Mouse (Mus musculus) stomach, embryonic 14.5 days (tissue): ENCODE measurements around the gene Vmn1r132. TPM values are rescaled to one million over a fixed set of nuclear protein-coding genes. Genes with fewer than 3 reads are reported as not detected.
"Not testable (repeated sequence)": the region's sequence is repeated elsewhere in the genome, so short reads cannot be mapped to it uniquely, and the experiment has no call there.

Experiments
- ATAC-seq: fragments of 200-750 bp; cut with Nextera tagmentation; 2 replicates; pipeline ENCODE4 v1.8.0; 2017; ENCODE audit warnings: low read depth, moderate TSS enrichment; ENCODE audit not compliant: insufficient number of reproducible peaks, insufficient read depth, low FRiP score
- H3K27ac ChIP-seq: fragments of 300-500 bp; sonication (generic); 2 replicates; pipeline ENCODE4 v1.5.1; 2014; ENCODE audit warnings: mild to moderate bottlenecking, low read length, moderate library complexity, mixed read lengths
- H3K27me3 ChIP-seq: fragments of 300-500 bp; sonication (generic); 2 replicates; pipeline ENCODE4 v1.6.1; 2014; ENCODE audit warnings: low read length, control low read depth, mixed read lengths; ENCODE audit not compliant: control insufficient read depth, insufficient read depth
- H3K36me3 ChIP-seq: fragments of 300-500 bp; sonication (generic); 2 replicates; pipeline ENCODE4 v1.6.1; 2014; ENCODE audit warnings: mild to moderate bottlenecking, control low read depth, low read length, moderate library complexity, mixed read lengths; ENCODE audit not compliant: control insufficient read depth, insufficient read depth
- H3K4me1 ChIP-seq: fragments of 300-500 bp; sonication (generic); 2 replicates; pipeline ENCODE4 v1.6.1; 2014; ENCODE audit warnings: low read length, control low read depth, mixed read lengths; ENCODE audit not compliant: control insufficient read depth, insufficient read depth
- H3K4me2 ChIP-seq: fragments of 300-500 bp; sonication (generic); replicated peaks from 2 replicates; pipeline ENCODE4 v1.6.1; 2014; ENCODE audit warnings: low read depth, low read length, control low read depth
- H3K4me3 ChIP-seq: fragments of 300-500 bp; sonication (generic); 2 replicates; pipeline ENCODE4 v1.5.1; 2014; ENCODE audit warnings: low read depth, low read length, control low read depth
- H3K9ac ChIP-seq: fragments of 300-500 bp; sonication (generic); replicated peaks from 2 replicates; pipeline ENCODE4 v1.6.1; 2014; ENCODE audit warnings: low read depth, mild to moderate bottlenecking, control low read depth, low read length, moderate library complexity, mixed read lengths
- H3K9me3 ChIP-seq: fragments of 300-500 bp; sonication (generic); 2 replicates; pipeline ENCODE4 v1.6.1; 2016; ENCODE audit warnings: low read depth, low read length, control low read depth; ENCODE audit not compliant: control insufficient read depth
- WGBS: fragments of 180-500 bp; shearing (Covaris S2); extraction: QIAGEN DNeasy Blood & Tissue Kit; methylation state at CpG from one replicate; pipeline ENCODE4 v1.1.7; 2014; 5-methylcytosine and 5-hydroxymethylcytosine counted together
- polyA plus RNA-seq: library from polyadenylated mRNA; unstranded; fragments of >200 nt; fragmentation: Nextera tagmentation; extraction: Ambion mirVana; gene quantifications from 2 replicates; pipeline ENCODE4 v1.2.1, GENCODE M21; 2014

The Vmn1r132 gene
- polyA plus RNA-seq: not detected in 2 replicates

DNA sequence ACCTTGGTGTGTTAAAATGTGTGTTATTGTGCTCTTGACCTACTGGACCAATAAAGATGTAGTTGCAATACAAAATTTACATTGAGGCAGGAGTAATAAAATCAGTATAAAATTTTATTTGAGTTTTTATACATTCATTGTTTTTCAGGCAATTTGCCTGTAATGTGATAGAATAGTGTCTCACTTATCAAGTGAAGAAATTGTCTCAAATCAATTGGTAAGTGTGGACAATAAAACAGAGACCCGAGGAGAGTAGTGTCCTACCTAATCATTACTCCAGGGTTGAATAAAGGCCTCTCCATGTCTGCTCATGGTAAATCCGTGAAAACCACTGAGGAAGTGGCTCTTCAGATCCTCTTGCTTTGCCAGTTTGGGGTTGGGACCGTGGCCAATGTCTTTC is at the start of gene Vmn1r132:
Vmn1r132 (plus strand) TSS at position 301 of the 400 bp plus-strand sequence.
- not testable (repeated sequence) for H3K9me3 ChIP-seq, H3K9ac ChIP-seq, H3K4me2 ChIP-seq, H3K36me3 ChIP-seq, H3K4me3 ChIP-seq, H3K27ac ChIP-seq, H3K27me3 ChIP-seq, H3K4me1 ChIP-seq, ATAC-seq
- WGBS: no CpG with 5 or more reads among the region's 3 CpGs

Other genes with a start within 250 kb of the Vmn1r132 start
- gene Gm6882, start 181.3 kb upstream of the Vmn1r132 start, polyA plus RNA-seq: not detected in 2 replicates
- not detected in 2 replicates for gene Vmn1r130, start 102.3 kb upstream of the Vmn1r132 start, polyA plus RNA-seq
- gene Vmn1r131, start 68.0 kb upstream of the Vmn1r132 start, polyA plus RNA-seq: not detected in 2 replicates
- not detected in 2 replicates for gene Gm4175, start 147.4 kb downstream of the Vmn1r132 start, polyA plus RNA-seq
- not detected in 2 replicates for gene Gm4177, start 182.6 kb downstream of the Vmn1r132 start, polyA plus RNA-seq
- gene Vmn1r135, start 218.3 kb downstream of the Vmn1r132 start, polyA plus RNA-seq: not detected in 2 replicates
- gene Gm5725, start 230.2 kb downstream of the Vmn1r132 start, polyA plus RNA-seq: not detected in 2 replicates